Mouse (Mus musculus): ENCODE results near the gene Gtf3a.

Gtf3a gene

GRCm38 (mm10) chr5:146983216-146983615 is 34.8 kb downstream of the Gtf3a start:
- peak; percentile 75 for DNase-seq (ENCODE audit: low spot score)

- no peak for DNase-seq (ENCODE audit: low spot score)
These were observed 37.4 kb downstream of the Gtf3a start for GRCm38 (mm10) chr5:146985725-146986433.

DNA sequence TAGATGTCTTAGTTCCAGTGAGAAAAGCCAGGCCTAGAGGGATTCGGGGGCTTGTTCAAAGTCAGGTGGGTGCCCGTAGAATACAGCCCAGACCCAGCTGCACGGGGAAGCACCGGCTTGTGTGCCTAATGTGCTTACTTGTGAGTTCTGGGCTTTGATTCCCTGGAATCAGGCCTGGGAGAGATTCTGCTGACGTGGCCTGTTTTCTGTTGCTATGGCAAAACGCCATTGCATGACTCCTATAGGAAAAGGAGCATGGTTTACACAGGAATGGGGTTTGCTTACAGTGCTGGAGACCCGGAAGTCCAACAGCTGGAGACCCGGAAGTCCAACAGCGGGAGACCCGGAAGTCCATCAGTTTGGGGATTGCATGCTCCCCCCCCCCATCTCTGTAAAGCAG is 39.1 kb downstream of the Gtf3a start:
- DNase-seq (ENCODE audit: low spot score): no peak

- no peak for DNase-seq (ENCODE audit: low spot score)
These were observed 40.6 kb downstream of the Gtf3a start for GRCm38 (mm10) chr5:146989051-146989450.

DNA sequence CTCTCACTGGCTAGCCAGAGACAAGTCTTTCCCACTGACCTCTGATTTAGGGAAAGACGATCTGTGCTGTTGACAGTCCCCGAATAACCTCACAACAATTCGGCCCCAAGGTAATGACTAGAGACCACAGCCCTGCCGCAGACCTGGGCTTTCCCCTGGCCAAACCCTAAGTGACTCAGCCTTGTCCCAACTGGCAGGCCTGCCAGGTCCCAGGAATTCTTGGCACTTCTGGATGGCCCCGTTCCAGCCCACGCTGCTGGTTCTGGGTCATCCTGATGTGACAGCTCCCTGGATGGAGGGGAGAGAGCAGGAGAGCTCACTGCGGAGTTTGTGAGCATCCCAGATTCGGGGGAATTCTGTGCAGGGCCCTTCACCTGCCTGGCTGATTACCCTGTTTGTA is 45.1 kb downstream of the Gtf3a start:
- no peak for DNase-seq (ENCODE audit: low spot score)

DNA sequence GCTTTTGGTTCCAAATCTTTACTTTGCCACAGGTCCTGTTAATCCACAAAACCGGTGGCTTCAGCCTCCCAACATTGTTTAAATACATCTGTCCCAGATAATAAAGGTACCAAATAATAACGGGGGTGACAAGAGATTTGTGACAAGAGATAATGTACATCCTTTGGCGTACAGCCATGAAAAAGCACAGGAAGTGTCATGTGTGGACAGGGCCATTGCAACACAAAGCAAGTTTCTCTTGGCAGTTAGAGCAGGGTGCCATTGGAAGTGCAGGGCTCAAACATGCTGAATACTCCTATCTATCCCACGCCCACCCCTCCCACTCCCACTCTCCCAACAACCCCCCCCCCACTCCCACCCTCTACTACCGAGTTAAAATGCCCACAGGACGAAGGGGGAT is 46.5 kb downstream of the Gtf3a start:
- no peak for DNase-seq (ENCODE audit: low spot score)

DNA sequence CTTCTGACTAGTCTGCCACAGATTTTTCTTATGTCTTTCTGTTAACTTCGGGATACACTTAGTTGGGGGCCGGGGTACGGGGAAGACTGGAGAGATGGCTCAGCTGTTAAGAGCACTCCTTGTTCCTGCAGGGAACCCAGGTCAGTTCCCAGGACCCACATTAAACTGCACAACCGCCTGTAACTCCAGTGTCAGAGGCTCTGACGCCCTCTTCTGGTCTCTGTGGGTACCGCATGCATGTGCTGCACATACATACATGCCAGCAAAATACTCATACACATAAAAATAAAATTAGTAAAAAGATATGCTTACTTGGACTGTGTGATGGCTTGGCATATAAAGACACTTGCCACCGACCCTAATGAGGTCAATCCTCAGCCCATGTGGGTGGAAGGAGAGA is 48.4 kb downstream of the Gtf3a start:
- no peak for DNase-seq (ENCODE audit: low spot score)

GRCm38 (mm10) chr5:146998802-146999201 is 50.3 kb downstream of the Gtf3a start:
- no peak for DNase-seq (ENCODE audit: low spot score)

- no peak for DNase-seq (ENCODE audit: low spot score)
These were observed 52.9 kb downstream of the Gtf3a start for GRCm38 (mm10) chr5:147001312-147001711.

DNA sequence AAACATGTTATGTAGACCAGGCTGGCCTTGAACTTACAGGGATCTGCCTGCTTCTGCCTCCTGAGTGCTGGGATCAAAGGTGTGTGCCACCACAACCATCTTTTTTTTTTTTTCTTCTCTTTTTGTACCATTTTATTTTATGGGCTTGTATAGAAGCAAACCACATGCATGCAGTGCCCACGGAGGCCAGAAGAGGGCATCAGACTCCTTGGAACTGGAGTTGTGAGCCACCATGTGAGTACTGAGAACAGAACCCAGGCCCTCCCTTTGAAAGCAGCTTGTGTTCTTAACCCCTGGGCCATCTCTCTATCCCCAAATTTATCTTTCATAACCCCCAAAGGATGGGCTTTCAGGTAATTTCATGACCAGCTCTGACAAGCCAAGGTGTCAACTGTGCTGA is 54.8 kb downstream of the Gtf3a start:
- no peak for DNase-seq (ENCODE audit: low spot score)
